Mouse (Mus musculus) CH12.LX (cell line): ENCODE data around the gene Smc1b. TPM values are rescaled to one million over a fixed set of nuclear protein-coding genes. Genes with fewer than 3 reads are reported as not detected.

Source experiments
- DNase-seq: peaks from one replicate; pipeline ENCODE4 v3.0.0-alpha.2; 2013; ENCODE audit errors: extremely low read depth
- H3K27ac ChIP-seq: 2 replicates; pipeline ENCODE4 v1.5.1; 2012; ENCODE audit warnings: low read depth, mild to moderate bottlenecking, control low read depth, moderate library complexity; ENCODE audit not compliant: insufficient read depth
- H3K27me3 ChIP-seq: replicated peaks from 2 replicates; pipeline ENCODE3; 2012; ENCODE audit warnings: inconsistent platforms
- H3K36me3 ChIP-seq, 2 experiments: replicated peaks in 1 of 2; 2 replicates each; pipeline versions ENCODE3 to v1.6.1; 2012; ENCODE audit warnings: inconsistent platforms in 1 of 2, low read length in 1 of 2, mild to moderate bottlenecking in 1 of 2, mixed read lengths in 1 of 2, moderate library complexity in 1 of 2; ENCODE audit not compliant: control insufficient read depth in 1 of 2, insufficient read depth in 1 of 2
- H3K4me1 ChIP-seq, 2 experiments: 2 replicates each; pipeline ENCODE4 v1.6.1; 2012; ENCODE audit warnings: inconsistent platforms in 1 of 2, moderate library complexity in 1 of 2; ENCODE audit not compliant: insufficient read depth in 2 of 2, control insufficient read depth in 1 of 2
- H3K4me2 ChIP-seq: 2 replicates; pipeline ENCODE4 v1.6.1; 2012; ENCODE audit warnings: low read depth, mild to moderate bottlenecking, control low read depth; ENCODE audit not compliant: poor library complexity, insufficient read depth, severe bottlenecking
- H3K4me3 ChIP-seq, 3 experiments: fragments of 150-350 bp in 1 of 3; sonication (generic) in 1 of 3; replicated peaks in 1 of 3; 2 replicates each; pipeline versions ENCODE3 to v1.5.1; 2011 to 2012; ENCODE audit warnings: low read depth in 2 of 3, low read length in 2 of 3, mild to moderate bottlenecking in 2 of 3, moderate library complexity in 2 of 3, control low read depth in 1 of 3, improper control_type of control experiment in 1 of 3, inconsistent platforms in 1 of 3, mixed read lengths in 1 of 3; ENCODE audit not compliant: poor library complexity in 1 of 3
- H3K79me2 ChIP-seq: replicated peaks from 2 replicates; pipeline ENCODE4 v1.6.1; 2012; ENCODE audit warnings: mild to moderate bottlenecking, moderate library complexity; ENCODE audit not compliant: control insufficient read depth, poor library complexity, insufficient read depth, severe bottlenecking; ENCODE audit errors: extremely low read depth
- H3K9ac ChIP-seq: 2 replicates; pipeline ENCODE4 v1.6.1; 2012; ENCODE audit warnings: low read depth, mild to moderate bottlenecking, control low read depth, moderate library complexity; ENCODE audit not compliant: insufficient read depth
- H3K9me3 ChIP-seq: replicated peaks from 2 replicates; pipeline ENCODE3; 2012; ENCODE audit warnings: low read length, inconsistent platforms, mixed read lengths
- BHLHE40 ChIP-seq: IDR thresholded peaks from 2 replicates; pipeline ENCODE4 v1.6.1; 2011; ENCODE audit warnings: mild to moderate bottlenecking, low read depth, low read length, improper control_type of control experiment
- CHD1 ChIP-seq: IDR thresholded peaks from 2 replicates; pipeline ENCODE4 v1.6.1; 2012; ENCODE audit warnings: low read depth, low read length, improper control_type of control experiment, inconsistent platforms
- CHD2 ChIP-seq: IDR thresholded peaks from 2 replicates; pipeline ENCODE4 v1.6.1; 2011; ENCODE audit warnings: low read length, improper control_type of control experiment
- CTCF ChIP-seq, 2 experiments: IDR thresholded peaks in 1 of 2; conservative IDR thresholded peaks in 1 of 2; 2 replicates each; pipeline ENCODE4 v1.5.1; 2011 to 2012; ENCODE audit warnings: low read depth in 2 of 2, low read length in 2 of 2, improper control_type of control experiment in 1 of 2, inconsistent platforms in 1 of 2, mild to moderate bottlenecking in 1 of 2, moderate library complexity in 1 of 2
- E2F4 ChIP-seq: IDR thresholded peaks from 2 replicates; pipeline ENCODE4 v1.6.1; 2011; ENCODE audit warnings: low read depth, low read length, improper control_type of control experiment; ENCODE audit not compliant: insufficient replicate concordance
- ELF1 ChIP-seq: IDR thresholded peaks from 2 replicates; pipeline ENCODE4 v1.6.1; 2014; ENCODE audit warnings: low read depth, mild to moderate bottlenecking, inconsistent platforms, low read length, improper control_type of control experiment
- EP300 ChIP-seq: IDR thresholded peaks from 2 replicates; pipeline ENCODE4 v1.6.1; 2011; ENCODE audit warnings: low read length, improper control_type of control experiment
- ETS1 ChIP-seq: conservative IDR thresholded peaks from 2 replicates; pipeline ENCODE4 v1.6.1; 2012; ENCODE audit warnings: low read depth, mild to moderate bottlenecking, inconsistent platforms, low read length, improper control_type of control experiment, moderate library complexity
- GABPA ChIP-seq: IDR thresholded peaks from 2 replicates; pipeline ENCODE4 v1.6.1; 2012; ENCODE audit warnings: low read depth, low read length, improper control_type of control experiment, inconsistent platforms; ENCODE audit not compliant: insufficient replicate concordance
- JUND ChIP-seq: conservative IDR thresholded peaks from 2 replicates; pipeline ENCODE4 v1.6.1; 2011; ENCODE audit warnings: low read depth, low read length, improper control_type of control experiment
- KAT2A ChIP-seq: IDR thresholded peaks from 2 replicates; pipeline ENCODE4 v1.6.1; 2012; ENCODE audit warnings: low read length, improper control_type of control experiment, inconsistent platforms; ENCODE audit not compliant: insufficient replicate concordance
- MAFK ChIP-seq: IDR thresholded peaks from 2 replicates; pipeline ENCODE4 v1.6.1; 2011; ENCODE audit warnings: low read length, improper control_type of control experiment; ENCODE audit not compliant: insufficient replicate concordance
- MAX ChIP-seq: IDR thresholded peaks from 2 replicates; pipeline ENCODE4 v1.6.1; 2011; ENCODE audit warnings: low read length, improper control_type of control experiment
- MAZ ChIP-seq: IDR thresholded peaks from 2 replicates; pipeline ENCODE4 v1.6.1; 2012; ENCODE audit warnings: low read depth, mild to moderate bottlenecking, inconsistent platforms, low read length, improper control_type of control experiment, moderate library complexity
- MEF2A ChIP-seq: IDR thresholded peaks from 2 replicates; pipeline ENCODE4 v1.6.1; 2014; ENCODE audit warnings: low read depth, mild to moderate bottlenecking, inconsistent platforms, low read length, improper control_type of control experiment, borderline replicate concordance
- MXI1 ChIP-seq: IDR thresholded peaks from 2 replicates; pipeline ENCODE4 v1.6.1; 2011; ENCODE audit warnings: mild to moderate bottlenecking, low read depth, low read length, improper control_type of control experiment
- MYC ChIP-seq: IDR thresholded peaks from 2 replicates; pipeline ENCODE4 v1.6.1; 2011; ENCODE audit warnings: low read depth, mild to moderate bottlenecking, improper control_type of control experiment, low read length
- POLR2AphosphoS2 ChIP-seq: IDR thresholded peaks from 2 replicates; pipeline ENCODE4 v1.6.1; 2011; ENCODE audit warnings: low read depth, low read length, improper control_type of control experiment
- RAD21 ChIP-seq: IDR thresholded peaks from 2 replicates; pipeline ENCODE4 v1.6.1; 2011; ENCODE audit warnings: low read depth, mild to moderate bottlenecking, low read length, improper control_type of control experiment, moderate library complexity
- SMC3 ChIP-seq: IDR thresholded peaks from 2 replicates; pipeline ENCODE4 v1.6.1; 2011; ENCODE audit warnings: low read depth, low read length, improper control_type of control experiment
- TBP ChIP-seq: conservative IDR thresholded peaks from 2 replicates; pipeline ENCODE4 v1.6.1; 2011; ENCODE audit warnings: low read depth, low read length, improper control_type of control experiment
- ZC3H11A ChIP-seq: IDR thresholded peaks from 2 replicates; pipeline ENCODE4 v1.6.1; 2012; ENCODE audit warnings: low read depth, mild to moderate bottlenecking, inconsistent platforms, low read length, improper control_type of control experiment
- ZMIZ1 ChIP-seq: IDR thresholded peaks from 2 replicates; pipeline ENCODE4 v1.6.1; 2012; ENCODE audit warnings: low read depth, mild to moderate bottlenecking, inconsistent platforms, low read length, improper control_type of control experiment
- ZNF384 ChIP-seq: IDR thresholded peaks from 2 replicates; pipeline ENCODE4 v1.6.1; 2012; ENCODE audit warnings: low read depth, low read length, improper control_type of control experiment, inconsistent platforms
- dilution Hi-C: fragments of 300-500 bp; cut with MboI; formaldehyde crosslinking; loops from 2 replicates; pipeline ENCODE4 v1.14.3; 2020; ENCODE audit warnings: low sequenced_read_pairs; ENCODE audit not compliant: extremely low pct_unique_long_range_greater_than_20kb, extremely low pct_ligation_motif_present
- in situ Hi-C: fragments of 300-500 bp; cut with MboI; formaldehyde crosslinking; loops from 3 replicates; pipeline ENCODE4 v1.14.3; 2019; ENCODE audit warnings: low sequenced_read_pairs, low pct_ligation_motif_present, low pct_unique_long_range_greater_than_20kb, mixed read lengths
- polyA plus RNA-seq: library from polyadenylated mRNA; unstranded; fragments of >175 nt; gene quantifications from 2 replicates; pipeline ENCODE4 v1.2.1, GENCODE M21; 2012; ENCODE audit warnings: low read depth; ENCODE audit not compliant: insufficient read length
- total RNA-seq, 2 experiments: library from RNA; depleted of rRNA; stranded (reverse); fragments of 300-350 nt in 1 of 2; fragments of >200 nt in 1 of 2; gene quantifications; 2 replicates each; pipeline ENCODE4 v1.2.3; 2012 to 2014

The Smc1b gene
- total and polyA plus RNA-seq, 3 experiments, result not detected

GRCm38 (mm10) chr15:85063421-85063820, 68.3 kb downstream of the Smc1b start:
- no peaks in the 10 kb centered on the region for H3K79me2 ChIP-seq
- no peak overlapping the region for H3K4me3 ChIP-seq
- H3K36me3 ChIP-seq, result peaks cover 11 to 37% of the 10 kb centered on the region in 2 experiments
- DNase-seq, result no peak
- no peaks in the 10 kb centered on the region for H3K9me3 ChIP-seq
- H3K4me2 ChIP-seq, result no peak overlapping the region
- no peaks in the 10 kb centered on the region for H3K27me3 ChIP-seq
- H3K4me1 ChIP-seq, result no peaks in the 10 kb centered on the region
- no peak for TF ChIP-seq E2F4
- TF ChIP-seq CHD1, result no peak
- no peak for TF ChIP-seq BHLHE40
- no peak for TF ChIP-seq JUND
- no peak for TF ChIP-seq KAT2A
- TF ChIP-seq MYC, result no peak
- no peak for TF ChIP-seq MAFK
- no peak for TF ChIP-seq ETS1
- TF ChIP-seq RAD21, result no peak
- no peak for TF ChIP-seq ZMIZ1
- TF ChIP-seq MAZ, result no peak
- no peak for TF ChIP-seq CHD2
- TF ChIP-seq EP300, result no peak
- no peak for TF ChIP-seq MXI1
- no peak for TF ChIP-seq TBP
- TF ChIP-seq POLR2AphosphoS2, result no peak
- dilution Hi-C loops (no loop called here), in situ Hi-C loops (no loop called here)
- no peak overlapping the region for H3K27ac ChIP-seq
- H3K9ac ChIP-seq, result no peak overlapping the region

GRCm38 (mm10) chr15:85055186-85055585, 76.6 kb downstream of the Smc1b start:
- dilution Hi-C loops, result no loop called here
- in situ Hi-C loops, result no loop called here
- DNase-seq, result no peak
- no peak overlapping the region for H3K4me3 ChIP-seq
- no peaks in the 10 kb centered on the region for H3K27me3 ChIP-seq
- no peak overlapping the region for H3K4me2 ChIP-seq
- TF ChIP-seq KAT2A, result no peak
- no peak for TF ChIP-seq ZC3H11A
- no peak for TF ChIP-seq ZNF384
- TF ChIP-seq CTCF (conservative IDR thresholded peaks at IDR 0.05 in 1 of 2, IDR thresholded peaks at IDR 0.05 in 1 of 2; ENCODE audit: low read depth in 2 of 2, low read length in 2 of 2), result no peak
- no peak for TF ChIP-seq MYC
- TF ChIP-seq RAD21, result no peak
- no peak for TF ChIP-seq GABPA
- no peak for TF ChIP-seq MAZ
- no peak for TF ChIP-seq CHD2
- TF ChIP-seq BHLHE40, result no peak
- no peak for TF ChIP-seq CHD1
- no peak for TF ChIP-seq SMC3
- no peak for TF ChIP-seq JUND
- TF ChIP-seq MAX, result no peak
- TF ChIP-seq MEF2A, result no peak
- no peak for TF ChIP-seq TBP
- no peak for TF ChIP-seq MXI1
- TF ChIP-seq ELF1, result no peak
- TF ChIP-seq POLR2AphosphoS2, result no peak
- no peak for TF ChIP-seq E2F4
- TF ChIP-seq, all 38 proteins: peak for 0
- Histone ChIP-seq H3K27ac (no peak overlapping the region), H3K79me2 (no peaks in the 10 kb centered on the region), H3K36me3 (peaks cover 22 to 68% of the 10 kb centered on the region in 2 experiments), H3K9ac (no peak overlapping the region), H3K9me3 (no peaks in the 10 kb centered on the region), H3K4me1 (no peaks in the 10 kb centered on the region)
